Mouse (Mus musculus): Measurements from ENCODE around the gene Rab8a. TPM values are rescaled to one million over a fixed set of nuclear protein-coding genes. Genes with fewer than 3 reads are reported as not detected.

Rab8a gene
- polyA plus RNA-seq, 1 experiment from 2014 or later, result 117 TPM

- Histone ChIP-seq H3K4me3 (replicated peaks) (no peak overlapping the region), H3K4me2 (no peak overlapping the region), H3K4me1 (replicated peaks) (peaks cover 17% of the 10 kb centered on the region), H3K9me3 (no peaks in the 10 kb centered on the region), H3K27me3 (no peaks in the 10 kb centered on the region), H3K9ac (replicated peaks) (no peak overlapping the region), H3K36me3 (peaks cover 7% of the 10 kb centered on the region), H3K27ac (no peak overlapping the region)
- 61% methylated on average over 1 of the region's 1 CpGs for WGBS
- ATAC-seq (ENCODE audit: insufficient number of reproducible peaks, insufficient read depth, low FRiP score, low TSS enrichment, low read depth), result no peak
These were observed 27.5 kb upstream of the Rab8a start for GRCm38 (mm10) chr8:72133507-72133906.

GRCm38 (mm10) chr8:72134756-72135445, 26.1 kb upstream of the Rab8a start, which contains the start of gene Tpm4:
Gene Tpm4 (plus strand): TSS chr8:72134975.
- Histone ChIP-seq H3K4me2 (peak within 1 kb of the TSS; percentile 79), H3K27me3 (no peaks in the 10 kb centered on the region), H3K9ac (replicated peaks) (peak within 1 kb of the TSS; percentile 97), H3K27ac (peak within 1 kb of the TSS; percentile 100), H3K4me3 (replicated peaks) (peak within 1 kb of the TSS; percentile 82), H3K4me1 (replicated peaks) (peaks cover 17% of the 10 kb centered on the region), H3K36me3 (peaks cover 21% of the 10 kb centered on the region), H3K9me3 (no peaks in the 10 kb centered on the region)
- ATAC-seq (ENCODE audit: insufficient number of reproducible peaks, insufficient read depth, low FRiP score, low TSS enrichment, low read depth), result peak; percentile 65
- under 1% methylated on average over 45 of the region's 49 CpGs for WGBS

- under 1% methylated on average over 61 of the region's 62 CpGs for WGBS
- H3K27me3 ChIP-seq, result no peaks in the 10 kb centered on the region
- peak; percentile 64 for ATAC-seq (ENCODE audit: insufficient number of reproducible peaks, insufficient read depth, low FRiP score, low TSS enrichment, low read depth)
These were observed 25.3 kb upstream of the Rab8a start for GRCm38 (mm10) chr8:72135446-72136301.

GRCm38 (mm10) chr8:72136302-72136978, 24.6 kb upstream of the Rab8a start:
- Histone ChIP-seq H3K4me3 (replicated peaks) (peak overlapping the region; percentile 82), H3K27ac (peak overlapping the region; percentile 100), H3K4me2 (peak overlapping the region; percentile 79), H3K9me3 (no peaks in the 10 kb centered on the region), H3K36me3 (peaks cover 36% of the 10 kb centered on the region), H3K27me3 (no peaks in the 10 kb centered on the region), H3K4me1 (replicated peaks) (peaks cover 17% of the 10 kb centered on the region), H3K9ac (replicated peaks) (peak overlapping the region; percentile 97)
- under 1% methylated on average over 18 of the region's 18 CpGs for WGBS
- ATAC-seq (ENCODE audit: insufficient number of reproducible peaks, insufficient read depth, low FRiP score, low TSS enrichment, low read depth), result peak; percentile 30; the same call in 1 of the 2 replicates

More at GRCm38 (mm10) chr8:72135446-72136301, 25.3 kb upstream of the Rab8a start:
- no peaks in the 10 kb centered on the region for H3K9me3 ChIP-seq
- H3K4me1 ChIP-seq (replicated peaks), result peaks cover 17% of the 10 kb centered on the region
- H3K36me3 ChIP-seq, result peaks cover 28% of the 10 kb centered on the region
- H3K4me3 ChIP-seq (replicated peaks), result peak overlapping the region; percentile 82
- peak overlapping the region; percentile 79 for H3K4me2 ChIP-seq
- H3K9ac ChIP-seq (replicated peaks), result peak overlapping the region; percentile 97
- H3K27ac ChIP-seq, result peak overlapping the region; percentile 100

GRCm38 (mm10) chr8:72137431-72137830, 23.6 kb upstream of the Rab8a start:
- H3K4me1 ChIP-seq (replicated peaks), result peaks cover 17% of the 10 kb centered on the region
- peaks cover 46% of the 10 kb centered on the region for H3K36me3 ChIP-seq
- H3K27ac ChIP-seq, result no peak overlapping the region
- peak overlapping the region; percentile 82; the same call in 1 of the 2 replicates for H3K4me3 ChIP-seq (replicated peaks)
- H3K9me3 ChIP-seq, result no peaks in the 10 kb centered on the region
- H3K9ac ChIP-seq (replicated peaks), result 0 out of 2 replicates have a peak overlapping the region, but pooled peaks have one; percentile 6
- 88% methylated on average over 2 of the region's 2 CpGs for WGBS
- ATAC-seq (ENCODE audit: insufficient number of reproducible peaks, insufficient read depth, low FRiP score, low TSS enrichment, low read depth), result no peak
- no peaks in the 10 kb centered on the region for H3K27me3 ChIP-seq
- H3K4me2 ChIP-seq, result peak overlapping the region; percentile 79

GRCm38 (mm10) chr8:72138456-72138855, 22.5 kb upstream of the Rab8a start:
- Histone ChIP-seq H3K36me3 (peaks cover 56% of the 10 kb centered on the region), H3K9ac (replicated peaks) (no peak overlapping the region), H3K4me1 (replicated peaks) (peaks cover 17% of the 10 kb centered on the region), H3K9me3 (no peaks in the 10 kb centered on the region), H3K27me3 (no peaks in the 10 kb centered on the region), H3K27ac (no peak overlapping the region), H3K4me3 (replicated peaks) (no peak overlapping the region), H3K4me2 (no peak overlapping the region)
- 93% methylated on average over 5 of the region's 5 CpGs for WGBS
- ATAC-seq (ENCODE audit: insufficient number of reproducible peaks, insufficient read depth, low FRiP score, low TSS enrichment, low read depth), result no peak

GRCm38 (mm10) chr8:72143256-72143824, 17.7 kb upstream of the Rab8a start:
- Histone ChIP-seq H3K36me3 (peaks cover 98% of the 10 kb centered on the region), H3K9ac (replicated peaks) (no peak overlapping the region)

GRCm38 (mm10) chr8:72144345-72144975, 16.5 kb upstream of the Rab8a start:
- H3K9ac ChIP-seq (replicated peaks), result no peak overlapping the region
- no peaks in the 10 kb centered on the region for H3K4me1 ChIP-seq (replicated peaks)
- H3K27me3 ChIP-seq, result no peaks in the 10 kb centered on the region
- ATAC-seq (ENCODE audit: insufficient number of reproducible peaks, insufficient read depth, low FRiP score, low TSS enrichment, low read depth), result no peak
- no peak overlapping the region for H3K27ac ChIP-seq
- 85% methylated on average over 5 of the region's 5 CpGs for WGBS
- no peak overlapping the region for H3K4me2 ChIP-seq
- no peaks in the 10 kb centered on the region for H3K9me3 ChIP-seq
- H3K36me3 ChIP-seq, result peaks cover 96% of the 10 kb centered on the region
- no peak overlapping the region for H3K4me3 ChIP-seq (replicated peaks)

More at GRCm38 (mm10) chr8:72143256-72143824, 17.7 kb upstream of the Rab8a start:
- no peak overlapping the region for H3K4me2 ChIP-seq
- ATAC-seq (ENCODE audit: insufficient number of reproducible peaks, insufficient read depth, low FRiP score, low TSS enrichment, low read depth), result no peak
- H3K4me1 ChIP-seq (replicated peaks), result no peaks in the 10 kb centered on the region
- 96% methylated on average over 13 of the region's 13 CpGs for WGBS
- no peak overlapping the region for H3K4me3 ChIP-seq (replicated peaks)
- no peaks in the 10 kb centered on the region for H3K9me3 ChIP-seq
- H3K27ac ChIP-seq, result no peak overlapping the region
- no peaks in the 10 kb centered on the region for H3K27me3 ChIP-seq

- 89% methylated on average over 3 of the region's 3 CpGs for WGBS
- H3K4me1 ChIP-seq (replicated peaks), result no peaks in the 10 kb centered on the region
- no peak for ATAC-seq (ENCODE audit: insufficient number of reproducible peaks, insufficient read depth, low FRiP score, low TSS enrichment, low read depth)
These were observed 15.5 kb upstream of the Rab8a start for GRCm38 (mm10) chr8:72145511-72145910.

GRCm38 (mm10) chr8:72146056-72146455, 14.9 kb upstream of the Rab8a start:
- Histone ChIP-seq H3K27me3 (no peaks in the 10 kb centered on the region), H3K36me3 (peaks cover 96% of the 10 kb centered on the region), H3K9me3 (no peaks in the 10 kb centered on the region), H3K27ac (0 out of 2 replicates have a peak overlapping the region, but pooled peaks have one; percentile 2), H3K4me2 (no peak overlapping the region), H3K4me1 (replicated peaks) (no peaks in the 10 kb centered on the region), H3K9ac (replicated peaks) (no peak overlapping the region), H3K4me3 (replicated peaks) (no peak overlapping the region)
- no peak for ATAC-seq (ENCODE audit: insufficient number of reproducible peaks, insufficient read depth, low FRiP score, low TSS enrichment, low read depth)
- WGBS, result 81% methylated on average over 1 of the region's 1 CpGs

More at GRCm38 (mm10) chr8:72145511-72145910, 15.5 kb upstream of the Rab8a start:
- no peaks in the 10 kb centered on the region for H3K9me3 ChIP-seq
- no peak overlapping the region for H3K4me3 ChIP-seq (replicated peaks)
- no peak overlapping the region for H3K27ac ChIP-seq
- H3K36me3 ChIP-seq, result peaks cover 96% of the 10 kb centered on the region
- H3K9ac ChIP-seq (replicated peaks), result no peak overlapping the region
- H3K27me3 ChIP-seq, result no peaks in the 10 kb centered on the region
- no peak overlapping the region for H3K4me2 ChIP-seq

Measured in limb, embryonic 12.5 days (tissue).